Mouse (Mus musculus): Measurements from ENCODE around the gene Dhx58. TPM values are rescaled to one million over a fixed set of nuclear protein-coding genes. Genes with fewer than 3 reads are reported as not detected.
"Not testable (repeated sequence)": the region's sequence is repeated elsewhere in the genome, so short reads cannot be mapped to it uniquely, and the experiment has no call there.

Dhx58 gene
- total RNA-seq, 2 experiments from 2014 or later: 1.5 to 3.4 TPM

DNA sequence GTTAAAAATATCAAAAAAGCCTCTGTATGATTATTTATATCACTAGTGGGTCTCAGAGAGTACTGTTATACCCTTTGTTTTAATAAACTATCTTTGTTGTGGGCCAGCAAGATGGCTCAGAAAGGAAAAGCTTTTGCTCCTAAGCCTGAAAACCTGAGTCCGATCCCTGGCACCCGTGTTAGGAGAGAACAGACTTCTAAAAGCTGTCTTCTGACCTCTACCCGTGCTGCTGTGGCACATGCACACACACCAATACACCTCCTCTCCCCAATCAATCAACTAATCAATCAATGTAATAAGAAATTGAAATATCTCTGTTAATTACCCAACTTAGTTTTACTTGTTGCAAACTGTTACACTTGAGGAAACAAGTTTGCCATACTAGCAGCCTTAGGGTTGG, 3.4 kb downstream of the Dhx58 start:
- DNase-seq: no peak

DNA sequence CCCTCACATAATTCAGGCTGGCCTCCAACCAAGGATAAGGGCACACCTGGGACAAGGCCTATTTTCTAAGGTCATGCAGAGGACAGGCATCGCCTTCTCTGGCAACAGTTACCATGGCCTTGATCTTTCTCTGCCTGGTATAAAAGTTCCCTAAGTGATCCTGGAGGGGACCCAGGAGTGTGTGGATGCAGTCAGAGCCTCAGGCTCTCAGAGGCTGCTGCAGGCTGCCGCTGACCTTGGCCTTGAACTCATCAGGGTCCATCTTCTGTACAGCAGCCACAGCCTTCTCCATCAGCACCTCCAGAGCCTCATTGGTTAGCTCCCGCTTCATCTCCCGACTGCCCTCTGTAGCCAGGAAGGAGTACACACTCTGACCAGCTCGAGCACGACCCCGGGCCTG, 6.2 kb downstream of the Dhx58 start:
- DNase-seq: no peak

DNA sequence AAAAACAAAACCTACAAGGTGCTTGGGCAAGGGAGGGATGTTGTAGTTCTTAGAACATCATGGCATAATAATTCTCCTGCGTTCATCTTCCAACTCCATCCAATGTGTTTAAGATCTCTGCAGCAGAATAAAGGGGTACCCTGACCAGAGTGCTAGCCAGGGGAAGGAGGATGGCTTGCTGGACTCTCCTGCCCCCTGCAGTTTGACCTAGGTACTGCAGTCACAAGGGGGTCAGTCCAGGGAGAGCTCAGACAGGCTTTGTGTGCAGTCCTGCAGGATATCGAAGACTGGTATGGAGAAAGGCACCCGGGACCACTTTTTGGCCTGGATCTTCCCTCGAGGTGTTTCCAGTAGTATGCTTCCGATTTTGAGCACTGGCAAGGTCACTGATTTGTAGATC, 9.1 kb downstream of the Dhx58 start:
- peak; percentile 71 to 74 for DNase-seq

DNA sequence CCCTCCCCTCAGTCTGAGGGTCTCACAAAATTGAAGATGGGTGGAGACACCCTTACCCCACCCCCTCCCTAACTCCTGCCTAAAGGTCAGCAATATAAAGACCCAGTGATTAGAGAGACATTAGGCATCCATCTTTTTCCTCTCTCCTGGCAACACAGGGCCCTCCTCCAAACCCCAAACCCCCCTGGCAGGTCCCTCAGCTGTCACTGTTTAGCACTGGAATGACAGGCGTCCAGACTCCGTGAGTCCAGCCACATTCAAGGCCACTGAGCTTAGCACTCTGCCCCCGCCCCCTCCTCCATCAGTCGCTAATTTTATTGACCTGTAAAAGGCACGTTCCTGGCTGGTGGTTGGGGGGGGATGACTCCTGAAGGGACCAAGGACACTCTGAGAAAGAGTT, 10.9 kb downstream of the Dhx58 start:
- DNase-seq: no peak

DNA sequence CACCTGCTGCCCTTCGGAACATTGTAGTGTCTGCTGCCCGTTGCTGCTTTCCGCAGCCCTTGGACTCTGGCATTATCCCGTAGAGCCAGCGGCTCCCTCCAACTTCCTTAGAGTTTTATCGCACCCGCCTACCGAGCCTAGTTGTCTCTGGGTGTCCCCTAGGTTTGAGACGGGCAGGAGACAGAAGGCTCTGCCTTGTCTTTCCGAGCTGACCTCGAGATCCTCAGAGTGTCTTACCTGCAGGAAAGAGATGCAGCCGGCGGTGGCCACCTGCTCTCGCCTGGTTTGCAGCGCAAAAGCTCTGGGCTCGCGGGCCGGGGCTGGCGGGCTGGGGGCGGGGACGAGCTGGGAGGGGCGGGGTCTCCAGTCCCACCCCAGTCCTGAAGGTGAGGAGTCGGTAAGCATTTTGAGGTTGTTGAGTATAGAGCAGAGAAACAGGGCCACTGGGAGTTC, 11.9 kb downstream of the Dhx58 start, which contains the start of gene Zfp385c:
Gene Zfp385c (minus strand): TSS at position 292 of the 453 bp plus-strand sequence.
- no peak for DNase-seq

DNA sequence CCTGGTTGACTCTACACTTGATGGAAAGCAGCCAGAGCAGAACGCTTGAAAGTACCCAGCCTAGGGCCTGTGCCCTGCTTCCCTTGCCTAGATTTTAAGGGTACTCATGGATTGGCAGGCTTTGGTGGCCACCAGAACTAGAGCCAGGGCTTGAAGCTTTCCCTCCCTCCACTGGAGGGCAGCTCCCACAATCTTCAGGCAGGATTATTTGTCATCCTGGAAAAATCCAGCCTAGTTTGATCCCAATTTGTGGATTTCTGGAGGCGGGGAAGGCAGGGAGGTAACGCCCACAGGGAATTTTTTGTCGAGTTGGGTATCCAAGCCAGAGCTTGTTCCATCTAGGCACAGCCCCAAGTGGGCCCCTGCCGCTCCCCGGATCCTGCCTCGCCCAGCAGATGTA, 13.7 kb downstream of the Dhx58 start:
- no peak for DNase-seq

DNA sequence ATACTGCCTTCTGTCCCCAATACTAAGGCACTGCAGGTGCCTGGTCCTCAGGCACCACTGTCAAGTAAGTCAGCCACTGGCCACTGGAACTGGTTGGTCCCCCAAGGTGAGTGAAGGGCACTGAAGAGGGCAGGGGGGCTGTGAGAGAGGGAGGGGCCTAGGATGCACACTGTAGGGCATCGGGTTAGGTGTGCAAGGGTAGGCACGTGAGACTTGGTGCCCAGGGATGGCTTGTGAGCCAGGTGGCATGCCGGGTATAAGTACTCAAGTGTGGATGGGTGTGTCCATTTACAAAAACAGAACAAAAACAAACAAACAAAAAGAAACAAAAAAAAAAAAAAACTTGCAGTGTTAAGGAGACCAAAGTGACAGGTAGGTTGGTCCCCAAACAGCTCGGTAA, 15.6 kb downstream of the Dhx58 start:
- DNase-seq: no peak

DNA sequence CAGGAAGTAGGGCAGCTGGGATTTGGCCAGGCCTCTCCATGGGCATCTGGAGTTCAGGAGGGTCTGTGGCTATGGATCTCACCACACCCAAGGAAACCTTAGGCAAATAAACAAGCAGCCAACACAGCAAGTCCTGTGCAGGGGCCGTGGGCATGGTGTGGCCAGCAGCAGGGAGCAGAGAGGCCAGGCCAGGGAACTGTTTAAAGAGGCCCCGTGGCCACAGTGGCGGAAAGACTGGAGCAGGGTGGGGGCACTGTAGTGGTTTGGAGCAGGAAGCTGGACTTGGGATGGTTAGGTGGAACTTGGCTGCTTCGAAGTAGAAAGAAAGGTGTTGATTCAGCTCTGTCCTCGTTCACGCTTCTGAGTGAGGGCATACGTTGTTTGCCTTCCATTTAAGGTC, 16.8 kb downstream of the Dhx58 start:
- no peak for DNase-seq

DNA sequence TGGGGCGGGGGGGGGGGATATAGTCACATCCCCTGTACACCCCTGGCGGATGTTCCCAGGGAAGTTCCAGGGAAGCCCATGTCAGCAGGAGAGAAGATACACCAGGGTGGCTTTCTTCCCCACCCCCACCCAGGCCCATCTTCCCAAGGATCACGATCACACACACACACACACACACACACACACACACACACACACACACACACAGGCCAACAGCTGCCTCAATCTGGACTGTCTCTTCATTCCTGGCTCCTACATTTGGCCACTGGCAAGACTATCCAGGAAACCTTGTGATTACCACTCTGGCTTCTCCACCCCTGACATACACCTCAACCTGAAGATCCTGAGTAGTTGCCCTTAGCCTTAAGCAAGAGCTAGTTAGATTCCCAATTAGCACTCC, 18.7 kb downstream of the Dhx58 start:
- no peak for DNase-seq

DNA sequence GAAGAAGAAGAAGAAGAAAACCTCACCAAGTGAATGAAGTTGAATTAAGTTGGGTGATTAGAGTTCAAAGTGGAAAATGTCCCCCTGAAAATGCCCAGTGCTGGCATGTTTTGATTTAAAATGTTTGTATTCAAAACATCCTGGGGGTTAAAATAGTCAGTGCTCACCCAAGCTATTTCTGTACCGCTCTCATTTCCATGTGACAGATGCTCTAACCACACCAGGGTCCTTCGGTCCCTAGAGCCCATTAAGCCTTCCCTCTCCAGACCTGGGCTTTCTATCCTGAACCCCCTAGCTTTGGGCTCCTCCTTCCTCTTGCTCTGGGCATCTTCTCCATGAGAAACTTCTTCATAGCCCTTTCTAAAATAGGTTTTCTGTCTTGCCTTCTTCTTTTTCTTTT, 20.0 kb downstream of the Dhx58 start:
- no peak for DNase-seq

DNA sequence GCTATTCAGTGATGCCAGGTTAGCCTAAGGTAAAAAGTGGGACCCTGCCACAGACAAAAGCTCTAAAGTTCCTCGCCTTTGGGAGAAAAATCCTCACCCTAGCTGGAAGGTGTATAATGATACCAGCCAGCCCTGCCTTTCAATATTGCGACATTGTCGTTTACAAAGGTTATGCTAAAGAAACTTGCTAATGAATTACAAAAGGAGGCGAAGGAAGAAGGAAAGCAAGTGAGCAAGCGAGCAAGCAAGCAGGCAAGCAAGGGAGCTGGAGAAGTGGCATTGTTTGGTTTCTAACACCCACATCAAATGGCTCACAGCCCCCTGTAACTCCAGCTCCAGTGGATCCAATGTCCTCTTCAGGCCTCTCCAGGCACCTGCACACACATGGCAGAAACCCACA, 21.5 kb downstream of the Dhx58 start:
- DNase-seq: no peak

DNA sequence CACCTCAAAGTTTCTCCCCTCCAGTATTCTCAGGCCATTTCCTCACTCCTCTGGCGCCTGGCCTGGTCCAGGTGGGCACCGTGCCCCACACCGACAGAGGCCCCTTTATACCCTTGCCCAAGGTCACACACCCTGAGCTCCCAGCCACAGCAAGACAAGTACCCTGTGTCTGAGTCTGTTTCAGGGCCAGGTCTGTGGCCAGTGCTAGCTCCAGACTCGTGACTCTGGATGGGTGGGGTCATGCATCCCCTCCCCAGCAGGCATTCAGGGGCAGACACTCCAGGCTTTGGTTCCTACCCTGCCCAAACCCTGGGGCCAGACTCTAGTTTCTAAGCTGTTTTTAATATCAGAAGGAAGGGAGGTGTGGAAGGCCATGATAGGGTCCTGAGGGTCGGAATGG, 22.2 kb downstream of the Dhx58 start:
- DNase-seq: no peak

DNA sequence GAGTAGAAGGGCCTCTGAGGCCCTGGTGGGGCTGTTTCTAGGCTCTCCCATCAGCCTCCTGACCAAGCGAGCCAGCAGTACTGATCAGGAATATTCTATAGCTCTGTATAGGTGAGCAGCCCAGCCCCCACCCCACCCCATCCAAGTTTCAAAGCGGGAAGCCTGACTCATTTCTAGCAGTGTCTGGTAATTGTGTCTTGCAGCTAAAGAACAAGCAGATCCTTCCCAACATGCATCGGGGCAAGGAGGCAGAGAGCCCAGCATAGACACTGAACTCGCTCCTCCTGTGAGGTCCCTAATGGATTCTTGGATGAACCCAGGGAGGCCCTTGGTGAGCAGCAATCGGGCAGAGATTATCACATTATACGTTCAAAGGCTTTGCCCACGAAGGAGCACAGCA, 26.3 kb downstream of the Dhx58 start:
- peak in 1 of 2 experiments; percentile 4 for DNase-seq

DNA sequence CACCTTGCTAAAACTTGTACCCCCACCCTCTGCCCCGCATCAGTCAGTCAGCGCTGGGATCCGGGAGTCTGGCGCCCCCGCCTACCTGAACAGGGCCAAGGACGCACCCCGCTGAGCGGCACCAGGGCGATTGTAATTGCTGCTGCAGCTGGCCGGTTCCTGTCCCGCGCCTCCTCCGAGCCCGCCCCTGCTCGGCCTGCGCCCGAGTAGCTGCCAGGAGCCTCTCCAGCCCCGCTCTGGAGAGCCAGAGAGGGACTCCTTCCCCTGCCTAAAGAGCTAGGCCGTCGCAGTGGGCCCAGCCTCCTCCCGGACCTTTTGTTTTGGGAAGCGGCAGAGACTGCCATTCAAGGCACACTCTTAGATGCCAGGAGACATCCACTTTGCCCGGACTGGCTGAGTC, 30.9 kb downstream of the Dhx58 start:
- DNase-seq: no peak

DNA sequence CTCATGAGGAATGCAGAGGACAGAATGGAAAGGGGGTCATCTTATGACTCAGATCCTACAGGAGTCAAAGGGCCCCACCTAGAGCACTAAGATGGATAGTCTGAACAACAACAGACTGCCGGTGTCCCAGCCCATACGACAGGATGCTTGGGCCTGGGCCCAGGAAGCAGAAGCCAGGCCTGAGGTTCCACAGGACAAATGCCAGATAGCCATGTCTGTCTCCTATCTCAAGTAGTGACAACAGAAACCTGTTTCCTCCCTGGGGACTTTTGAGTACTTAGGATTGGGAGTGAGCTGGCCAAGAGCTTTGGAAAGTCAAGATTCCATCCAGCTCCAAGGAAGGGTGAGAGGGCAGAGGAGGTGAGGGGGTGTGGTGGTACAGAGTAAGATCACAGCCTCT, 32.1 kb downstream of the Dhx58 start:
- no peak for DNase-seq

DNA sequence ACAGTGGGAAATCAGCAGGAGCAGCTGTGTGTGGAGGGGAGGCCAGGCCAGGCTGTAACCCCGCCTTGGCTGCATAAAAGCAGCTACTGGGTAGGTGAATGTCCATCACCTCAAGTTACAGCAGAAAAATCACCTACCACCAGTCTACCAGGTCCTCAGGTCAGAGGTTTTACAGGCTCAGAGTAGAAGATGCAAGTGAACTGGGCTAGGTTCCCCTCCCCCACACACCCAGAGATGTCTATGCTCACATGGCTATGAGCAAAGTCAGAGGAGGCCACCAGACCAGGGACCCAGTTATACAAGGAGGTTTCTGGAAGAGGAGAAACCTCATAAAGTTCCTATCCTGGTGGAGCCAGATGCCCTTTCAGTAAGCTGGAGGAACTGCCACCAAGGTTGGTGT, 33.0 kb downstream of the Dhx58 start:
- no peak for DNase-seq

DNA sequence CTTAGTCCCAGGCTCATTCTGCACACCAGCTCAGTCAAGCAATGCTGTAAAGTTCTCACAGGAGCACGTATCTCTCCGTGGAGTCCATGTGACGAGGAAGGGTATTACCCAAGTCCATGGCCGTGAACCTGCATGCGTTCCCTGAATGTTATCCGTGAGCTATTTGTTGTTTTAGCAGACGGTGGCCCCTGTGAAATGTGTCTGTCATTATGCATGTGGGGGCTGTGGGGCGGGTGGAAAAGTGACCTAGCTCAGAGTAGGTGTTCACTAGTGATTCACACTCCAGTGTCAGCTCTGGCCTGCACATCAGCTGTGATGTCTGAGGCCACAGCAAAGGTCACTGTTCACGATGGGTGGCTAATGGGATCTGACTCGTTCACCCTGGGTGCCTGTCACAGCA, 44.3 kb downstream of the Dhx58 start:
- no peak for DNase-seq

DNA sequence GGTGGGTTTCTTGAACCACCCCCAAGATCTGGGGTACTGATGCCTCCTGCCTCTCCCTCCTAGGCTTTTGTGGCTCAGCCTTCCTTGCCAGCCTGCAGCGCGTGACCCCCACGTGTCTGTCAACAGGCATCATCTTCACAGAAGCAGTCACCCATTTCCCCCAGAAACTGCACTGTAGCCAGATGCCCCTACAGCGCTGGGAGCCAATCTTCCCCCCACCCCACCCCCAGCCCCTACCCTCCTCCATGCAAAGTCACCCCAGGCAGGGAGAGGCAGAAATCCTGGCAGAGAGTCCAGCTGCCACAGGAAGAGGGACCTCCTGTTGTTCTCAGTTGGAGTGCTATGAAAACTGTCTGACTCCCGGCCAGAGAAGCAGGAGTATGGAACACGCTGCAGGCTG, 47.6 kb downstream of the Dhx58 start:
- no peak for DNase-seq

DNA sequence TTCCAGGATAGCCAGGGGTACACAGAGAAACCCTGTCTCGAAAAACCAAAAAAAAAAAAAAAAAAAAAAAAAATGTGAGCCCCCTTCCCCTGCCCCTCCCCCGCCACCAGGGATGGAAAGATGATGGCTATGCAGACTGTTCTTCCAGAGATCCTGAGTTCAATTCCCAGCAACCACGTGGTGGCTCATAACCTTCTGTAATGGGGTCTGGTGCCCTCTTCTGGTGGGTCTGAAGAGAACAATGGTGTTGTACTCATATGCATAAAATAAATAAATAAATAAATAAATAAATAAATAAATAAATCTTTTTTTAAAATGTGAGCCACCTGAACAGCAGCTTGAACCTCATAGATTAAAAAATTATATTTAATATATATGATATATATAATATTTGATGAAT, 48.5 kb downstream of the Dhx58 start:
- not testable (repeated sequence) for DNase-seq

DNA sequence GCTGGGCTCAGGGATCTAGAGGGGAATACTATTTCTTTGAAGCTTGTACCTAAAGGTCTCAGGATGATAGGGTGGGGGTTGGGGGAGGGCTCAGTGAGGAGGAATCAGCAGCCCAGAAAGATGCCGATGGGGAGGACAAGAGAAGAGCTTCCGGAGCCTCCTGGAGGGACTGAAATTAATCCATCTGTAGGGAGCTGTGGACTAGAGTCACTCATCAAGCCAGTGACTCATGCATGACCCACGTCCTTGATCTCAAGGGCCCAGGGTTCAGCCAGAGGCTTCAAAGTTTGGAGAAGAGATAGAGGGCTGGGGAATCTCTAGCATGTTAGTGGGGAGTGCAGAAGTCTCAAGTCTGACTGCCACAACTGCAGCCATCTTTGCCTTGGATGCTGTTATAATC, 52.3 kb downstream of the Dhx58 start:
- no peak for DNase-seq

DNA sequence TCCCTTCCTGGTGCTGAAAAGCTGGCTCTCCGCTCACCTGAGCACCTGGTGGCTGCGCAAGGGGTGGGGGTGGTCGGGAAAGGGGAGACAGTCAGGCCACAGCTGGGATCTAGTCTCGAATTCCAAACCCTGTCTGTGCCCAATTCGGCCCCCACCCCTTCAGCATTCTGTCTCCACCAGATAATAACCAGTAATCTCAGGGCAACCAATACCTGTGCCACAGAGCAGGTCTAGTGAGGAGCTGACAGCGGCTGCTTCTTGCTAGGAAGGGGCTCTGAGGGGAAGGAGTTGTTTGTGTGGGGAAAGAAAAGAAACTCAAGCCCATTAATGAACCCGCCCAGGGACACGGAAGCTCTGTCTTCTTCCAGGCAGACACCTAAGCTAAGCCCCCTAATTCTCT, 52.9 kb downstream of the Dhx58 start:
- DNase-seq: no peak

DNA sequence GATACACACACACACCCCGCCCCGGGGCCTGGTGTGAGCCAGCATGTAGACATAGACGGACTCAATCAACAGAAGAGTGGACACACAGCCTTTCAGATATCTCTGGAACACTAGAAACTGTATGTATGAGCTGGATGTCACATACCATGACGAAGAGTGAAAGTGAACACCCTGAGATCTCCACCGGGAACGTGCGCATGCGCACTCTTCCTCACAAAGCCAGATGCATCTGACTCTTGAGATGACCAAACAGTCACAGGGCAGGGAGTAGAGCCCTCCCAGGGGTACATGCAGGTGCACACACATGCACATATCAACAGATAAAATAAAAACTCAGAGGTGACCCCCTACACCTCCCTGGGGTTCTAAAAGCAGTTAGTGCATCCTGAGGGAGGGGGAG, 55.7 kb downstream of the Dhx58 start:
- no peak for DNase-seq

DNA sequence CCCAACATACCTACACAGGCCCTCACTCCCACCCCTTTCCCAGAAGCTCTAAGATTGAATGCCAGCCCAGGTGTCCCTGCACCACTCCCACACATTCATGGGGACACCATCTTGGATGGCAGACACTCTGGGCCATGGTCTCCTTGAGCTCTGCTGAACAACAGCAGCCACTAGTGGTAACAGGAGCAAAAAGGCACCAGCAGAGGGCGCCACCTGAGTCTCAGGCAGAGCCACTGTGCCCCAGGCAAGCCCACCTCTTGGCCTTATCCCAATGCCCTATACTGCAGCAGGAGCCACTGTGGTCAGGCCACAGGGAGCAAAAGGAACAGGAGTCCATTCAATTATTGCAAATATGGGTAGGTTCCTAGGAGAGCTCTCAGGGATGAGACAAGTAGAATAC, 57.8 kb downstream of the Dhx58 start:
- DNase-seq: no peak
